Mouse (Mus musculus) testis, adult 2 months (tissue): Measurements from ENCODE around the gene Nr6a1. TPM values are rescaled to one million over a fixed set of nuclear protein-coding genes. Genes with fewer than 3 reads are reported as not detected.
A peak's percentile ranks its signal among the peaks of the same experiment; 100 is the strongest.

ENCODE experiments used
- H3K27ac ChIP-seq: fragments of 200-500 bp; 2 replicates; pipeline ENCODE4 v1.5.1; 2012; ENCODE audit warnings: low read depth, low read length; ENCODE audit not compliant: control insufficient read depth, insufficient read depth
- H3K27me3 ChIP-seq: fragments of 200-500 bp; 2 replicates; pipeline ENCODE4 v1.6.1; 2012; ENCODE audit warnings: mild to moderate bottlenecking, low read length, moderate library complexity; ENCODE audit not compliant: control insufficient read depth, insufficient read depth
- H3K36me3 ChIP-seq: fragments of 200-500 bp; 2 replicates; pipeline ENCODE4 v1.6.1; 2012; ENCODE audit warnings: mild to moderate bottlenecking, low read length; ENCODE audit not compliant: control insufficient read depth, insufficient read depth
- H3K4me1 ChIP-seq: fragments of 200-500 bp; 2 replicates; pipeline ENCODE4 v1.6.1; 2012; ENCODE audit warnings: low read length; ENCODE audit not compliant: control insufficient read depth, insufficient read depth
- H3K4me3 ChIP-seq: fragments of 200-500 bp; 2 replicates; pipeline ENCODE4 v1.5.1; 2012; ENCODE audit warnings: low read depth, mild to moderate bottlenecking, low read length, moderate library complexity, mixed read lengths; ENCODE audit not compliant: control insufficient read depth
- CTCF ChIP-seq: fragments of 200-500 bp; IDR thresholded peaks from 2 replicates; pipeline ENCODE4 v1.5.1; 2012; ENCODE audit warnings: low read depth, mild to moderate bottlenecking, inconsistent platforms, low read length, moderate library complexity; ENCODE audit not compliant: control insufficient read depth, insufficient read depth, insufficient replicate concordance
- POLR2A ChIP-seq: fragments of 200-500 bp; IDR thresholded peaks from 2 replicates; pipeline ENCODE4 v1.6.1; 2012; ENCODE audit warnings: low read depth, mild to moderate bottlenecking, inconsistent platforms, low read length, moderate library complexity; ENCODE audit not compliant: control insufficient read depth
- polyA plus RNA-seq: library from polyadenylated mRNA; depleted of rRNA; stranded (reverse); fragments of >200 nt; gene quantifications from 2 replicates; pipeline ENCODE4 v1.2.3, GENCODE M21; 2012

Nr6a1 gene
- polyA plus RNA-seq, 1 experiment = 204 TPM

DNA sequence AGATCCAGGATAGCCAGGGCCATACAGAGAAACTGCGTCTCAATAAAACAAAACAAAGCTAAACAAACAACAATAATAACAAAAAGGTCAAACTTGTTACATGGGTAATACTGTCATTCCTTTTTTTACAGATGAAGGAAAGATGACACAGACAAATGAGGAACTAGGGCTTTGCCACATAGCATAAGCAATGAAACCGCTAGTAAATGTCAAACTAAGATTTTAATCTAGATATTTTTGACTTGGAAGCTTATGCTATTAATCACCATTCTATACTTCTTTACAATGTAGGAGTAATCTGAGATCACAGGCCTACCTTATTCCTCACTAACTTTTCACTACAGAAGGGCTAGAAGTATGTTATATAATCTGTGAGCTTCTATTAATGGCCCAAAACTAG, 150.2 kb downstream of the Nr6a1 start:
- TF ChIP-seq POLR2A = no peak
- no peak overlapping the region for H3K4me3 ChIP-seq
- H3K4me1 ChIP-seq = no peaks in the 10 kb centered on the region
- no peaks in the 10 kb centered on the region for H3K36me3 ChIP-seq
- H3K27ac ChIP-seq = no peak overlapping the region
- no peaks in the 10 kb centered on the region for H3K27me3 ChIP-seq

GRCm38 (mm10) chr2:38774936-38775335, 152.6 kb downstream of the Nr6a1 start:
- Histone ChIP-seq H3K4me1 (no peaks in the 10 kb centered on the region), H3K27me3 (no peaks in the 10 kb centered on the region), H3K36me3 (no peaks in the 10 kb centered on the region), H3K4me3 (no peak overlapping the region), H3K27ac (no peak overlapping the region)
- TF ChIP-seq CTCF (no peak), POLR2A (no peak)

- TF ChIP-seq CTCF (no peak), POLR2A (no peak)
- Histone ChIP-seq H3K27ac (no peak overlapping the region), H3K4me3 (no peak overlapping the region), H3K27me3 (no peaks in the 10 kb centered on the region), H3K36me3 (no peaks in the 10 kb centered on the region; the same call in 1 of the 2 replicates), H3K4me1 (no peaks in the 10 kb centered on the region)
Measured at GRCm38 (mm10) chr2:38771478-38771797, 156.1 kb downstream of the Nr6a1 start.

DNA sequence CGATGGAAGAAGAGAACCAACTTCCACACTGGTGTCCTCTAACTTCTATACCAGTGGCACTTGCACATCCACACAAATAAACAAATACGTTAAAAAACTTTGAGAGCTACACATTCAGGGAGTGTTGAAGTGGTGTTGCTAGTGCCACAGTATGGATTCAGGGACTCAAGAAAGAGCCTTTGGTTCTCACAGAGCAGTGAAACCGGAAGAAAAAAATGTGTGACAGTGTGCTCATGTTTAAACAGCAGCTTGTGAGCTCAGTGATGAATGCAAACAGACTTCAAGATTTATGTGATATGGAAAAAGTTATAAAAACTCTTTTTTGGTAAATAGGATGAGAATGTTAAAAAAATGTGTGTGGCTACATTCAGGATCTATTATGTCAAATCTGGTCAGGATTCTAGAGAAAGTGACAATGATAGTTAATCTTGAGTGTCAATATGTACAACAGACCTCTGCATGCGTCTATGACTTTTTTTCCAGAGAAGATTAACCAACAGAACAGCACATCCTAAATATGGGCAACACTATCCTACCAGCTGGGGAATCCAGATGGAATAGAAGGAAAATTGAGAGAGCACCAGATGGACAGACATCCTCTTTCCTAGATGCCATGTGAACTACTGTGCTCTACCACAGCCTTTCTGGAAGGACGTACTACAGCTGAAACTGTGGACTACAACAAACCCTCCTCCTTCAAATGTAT, 156.6 kb downstream of the Nr6a1 start:
- Histone ChIP-seq H3K4me3 (no peak overlapping the region), H3K4me1 (no peaks in the 10 kb centered on the region), H3K27ac (no peak overlapping the region), H3K27me3 (no peaks in the 10 kb centered on the region), H3K36me3 (no peaks in the 10 kb centered on the region; the same call in 1 of the 2 replicates)
- TF ChIP-seq POLR2A (no peak), CTCF (no peak)

GRCm38 (mm10) chr2:38767177-38767931, 160.1 kb downstream of the Nr6a1 start:
- H3K4me1 ChIP-seq = no peaks in the 10 kb centered on the region
- no peak for TF ChIP-seq CTCF
- TF ChIP-seq POLR2A = no peak
- H3K36me3 ChIP-seq = no peaks in the 10 kb centered on the region; the same call in 1 of the 2 replicates
- no peak overlapping the region for H3K27ac ChIP-seq
- H3K4me3 ChIP-seq = no peak overlapping the region
- H3K27me3 ChIP-seq = no peaks in the 10 kb centered on the region

DNA sequence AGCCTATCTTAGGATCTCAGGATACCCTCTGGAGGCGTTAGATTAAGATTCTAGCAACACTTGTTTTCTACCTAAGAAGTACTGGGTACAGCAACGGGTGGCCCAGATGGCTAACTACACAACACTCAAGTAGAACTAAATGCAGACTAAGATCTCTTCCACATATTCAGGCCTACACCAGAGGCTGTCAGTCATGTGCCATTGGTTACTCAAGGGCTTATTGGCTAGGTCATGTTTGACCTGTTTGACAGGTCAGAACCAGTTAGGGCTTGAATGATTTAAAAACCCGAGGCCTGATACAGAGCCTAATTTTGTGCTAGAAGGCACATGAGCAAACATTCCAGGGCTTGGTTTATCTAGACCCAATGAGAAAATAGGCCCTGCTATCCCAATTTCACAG, 187.6 kb downstream of the Nr6a1 start:
- no peaks in the 10 kb centered on the region for H3K4me1 ChIP-seq
- no peaks in the 10 kb centered on the region for H3K27me3 ChIP-seq
- H3K27ac ChIP-seq = no peak overlapping the region
- TF ChIP-seq CTCF (no peak), POLR2A (no peak)
- H3K36me3 ChIP-seq = peaks cover 2% of the 10 kb centered on the region; the same call in 1 of the 2 replicates
- H3K4me3 ChIP-seq = no peak overlapping the region

- Histone ChIP-seq H3K36me3 (peaks cover 2% of the 10 kb centered on the region; the same call in 1 of the 2 replicates), H3K4me3 (no peak overlapping the region), H3K4me1 (no peaks in the 10 kb centered on the region), H3K27me3 (no peaks in the 10 kb centered on the region), H3K27ac (no peak overlapping the region)
- TF ChIP-seq POLR2A = no peak
- TF ChIP-seq CTCF = peak; percentile 68; the same call in 1 of the 2 replicates
Measured at GRCm38 (mm10) chr2:38739410-38739809, 188.1 kb downstream of the Nr6a1 start.
